In genomic region chr11:70701221-70701955, GRCm38 (mm10) we compare ENCODE assay signal across 8 mouse cellular contexts. TPM values are rescaled to one million over a fixed set of nuclear protein-coding genes. Genes with fewer than 3 reads are reported as not detected.
DNase-seq lines count a peak whose midpoint lies in the region; ATAC-seq lines count a peak whose summit lies in the region.

No protein-coding gene starts in this region.

- peak overlapping the region; percentile 79 for H3K4me3 ChIP-seq in heart, embryonic 10.5 days
- peak overlapping the region; percentile 76 for H3K4me3 ChIP-seq in midbrain, embryonic 16.5 days (ENCODE audit: low read depth, low read length)

- H3K27ac ChIP-seq in heart, embryonic 10.5 days: peak overlapping the region; percentile 99
- H3K27ac ChIP-seq in midbrain, embryonic 16.5 days (ENCODE audit: low read length): no peak overlapping the region

- ATAC-seq in midbrain, embryonic 16.5 days: 0 out of 2 replicates have a peak, but pooled peaks have one; percentile 8

- peak overlapping the region; percentile 77 for H3K4me2 ChIP-seq in midbrain, embryonic 16.5 days (ENCODE audit: low read length)

- peaks cover 41% of the 10 kb centered on the region for H3K36me3 ChIP-seq in heart, embryonic 10.5 days
- peaks cover 11% of the 10 kb centered on the region for H3K36me3 ChIP-seq in midbrain, embryonic 16.5 days (ENCODE audit: control insufficient read depth, insufficient read depth, low read length)

- WGBS in heart, embryonic 10.5 days: 11% methylated on average over 10 of the region's 10 CpGs
- 8% methylated on average over 10 of the region's 10 CpGs for WGBS in midbrain, embryonic 16.5 days

- peak overlapping the region; percentile 81 for H3K9ac ChIP-seq in midbrain, embryonic 16.5 days (ENCODE audit: low read depth, low read length)

- no peaks in the 10 kb centered on the region for H3K9me3 ChIP-seq in heart, embryonic 10.5 days
- no peaks in the 10 kb centered on the region for H3K9me3 ChIP-seq in midbrain, embryonic 16.5 days (replicated peaks; ENCODE audit: control insufficient read depth, low read length, poor library complexity, severe bottlenecking)

- DNase-seq in urinary bladder, postnatal 14 days (ENCODE audit: low spot score): peak; percentile 53
- no peak for DNase-seq in urinary bladder, adult 18-20 months (ENCODE audit: low spot score in 2 of 2)
- DNase-seq in heart, embryonic 10.5 days (ENCODE audit: low spot score): no peak
- peak; percentile 29 to 36 for DNase-seq in kidney, postnatal 36 days
- DNase-seq in embryo, embryonic 11 days: no peak
- no peak for DNase-seq in right cerebral cortex, adult 18-20 months
- DNase-seq in right cerebral cortex, postnatal 25 days: no peak

- H3K27me3 ChIP-seq in heart, embryonic 10.5 days (ENCODE audit: insufficient read depth, poor library complexity, severe bottlenecking): no peaks in the 10 kb centered on the region
- H3K27me3 ChIP-seq in midbrain, embryonic 16.5 days (ENCODE audit: control insufficient read depth, insufficient read depth, low read depth, low read length): no peaks in the 10 kb centered on the region

- peaks cover 37% of the 10 kb centered on the region for H3K4me1 ChIP-seq in heart, embryonic 10.5 days
- peaks cover 20% of the 10 kb centered on the region for H3K4me1 ChIP-seq in midbrain, embryonic 16.5 days (ENCODE audit: control insufficient read depth, insufficient read depth, low read length)

RNA-seq across cellular contexts. Expression of gene Kif1c, which starts 1.0 kb away (rescaled TPM):
- polyA plus RNA-seq in heart, embryonic 10.5 days (2016; fragmentation: Nextera tagmentation; extraction: Ambion mirVana): 2.1 and 2.6 TPM in 2 replicates
- polyA plus RNA-seq in midbrain, embryonic 16.5 days (2015; fragmentation: Nextera tagmentation; extraction: Ambion mirVana): 1.3 and 1.5 TPM in 2 replicates

RNA-seq across cellular contexts. Expression of gene Inca1, which starts 1.4 kb away (rescaled TPM):
- 1.6 and 2.4 TPM in 2 replicates for polyA plus RNA-seq in heart, embryonic 10.5 days (2016; fragmentation: Nextera tagmentation; extraction: Ambion mirVana)
- 1.2 and 1.5 TPM in 2 replicates for polyA plus RNA-seq in midbrain, embryonic 16.5 days (2015; fragmentation: Nextera tagmentation; extraction: Ambion mirVana)

RNA-seq across cellular contexts. Expression of gene Camta2, which starts 13.5 kb away (rescaled TPM):
- polyA plus RNA-seq in heart, embryonic 10.5 days (2016; fragmentation: Nextera tagmentation; extraction: Ambion mirVana): 12.0 and 12.5 TPM in 2 replicates
- polyA plus RNA-seq in midbrain, embryonic 16.5 days (2015; fragmentation: Nextera tagmentation; extraction: Ambion mirVana): 22.1 and 22.4 TPM in 2 replicates

RNA-seq across cellular contexts. Expression of gene Spag7, which starts 32.2 kb away (rescaled TPM):
- polyA plus RNA-seq in heart, embryonic 10.5 days (2016; fragmentation: Nextera tagmentation; extraction: Ambion mirVana): 204 and 209 TPM in 2 replicates
- 151 and 157 TPM in 2 replicates for polyA plus RNA-seq in midbrain, embryonic 16.5 days (2015; fragmentation: Nextera tagmentation; extraction: Ambion mirVana)

RNA-seq across cellular contexts. Expression of gene Eno3, which starts 44.4 kb away (rescaled TPM):
- 188 and 256 TPM in 2 replicates for polyA plus RNA-seq in heart, embryonic 10.5 days (2016; fragmentation: Nextera tagmentation; extraction: Ambion mirVana)
- 6.0 and 8.1 TPM in 2 replicates for polyA plus RNA-seq in midbrain, embryonic 16.5 days (2015; fragmentation: Nextera tagmentation; extraction: Ambion mirVana)

Comparison
In these comparisons a context has a peak if more than half of its experiments do, and no peak if none do; other contexts are left out.
1. DNase-seq: peak in urinary bladder, postnatal 14 days (single experiment) and kidney, postnatal 36 days (2 of 2); none in urinary bladder, adult 18-20 months (0 of 2), heart, embryonic 10.5 days (single experiment), embryo, embryonic 11 days (single experiment), right cerebral cortex, adult 18-20 months (single experiment) and right cerebral cortex, postnatal 25 days (single experiment).